Mouse (Mus musculus) 416B (cell line): ENCODE data around the gene Myocd.
A peak's percentile ranks its signal among the peaks of the same experiment; 100 is the strongest.

Source experiments
- DNase-seq: peaks from one replicate; pipeline ENCODE4 v3.0.0; 2011; ENCODE audit warnings: low read depth

Gene Myocd

GRCm38 (mm10) chr11:65213806-65214205 is 56.0 kb downstream of the Myocd start:
- DNase-seq: no peak

DNA sequence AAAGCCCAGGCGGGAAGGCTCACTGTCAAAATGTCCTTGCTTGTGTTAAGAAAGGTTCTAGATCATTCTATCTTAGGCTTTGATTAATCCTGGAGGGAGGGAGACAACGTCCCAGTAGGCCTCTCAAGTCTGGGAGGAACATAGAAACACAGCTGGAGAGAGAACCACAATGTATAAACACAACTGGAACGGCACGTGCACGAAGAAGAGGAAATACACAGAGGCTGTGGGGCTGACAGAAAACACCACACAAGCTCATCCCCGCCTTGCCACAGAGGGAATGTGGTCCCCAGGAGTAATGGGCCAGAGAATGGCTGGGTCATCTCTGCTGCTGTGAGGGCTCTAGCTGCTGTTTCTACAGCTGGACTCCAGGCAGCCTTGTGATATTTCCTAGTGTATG is 58.1 kb downstream of the Myocd start:
- DNase-seq: no peak

DNA sequence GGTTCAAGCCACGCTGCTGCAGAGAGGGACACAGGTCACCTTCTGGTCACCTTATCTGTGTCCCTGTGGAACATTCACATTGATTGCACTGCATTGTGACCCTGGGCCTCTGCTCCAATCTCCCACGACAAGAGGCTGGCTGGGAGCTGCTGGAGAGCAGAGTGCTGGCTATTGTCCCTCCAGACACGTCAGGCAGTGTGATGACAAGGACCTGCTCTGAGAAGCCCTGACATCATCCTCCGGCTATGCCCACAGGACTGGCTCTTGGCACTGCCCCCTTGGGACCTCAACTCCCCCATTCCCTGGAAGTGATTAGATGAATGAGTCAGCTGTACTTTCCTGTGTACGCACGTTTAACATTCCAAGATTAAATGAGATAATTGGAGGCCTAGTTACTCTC is 60.3 kb downstream of the Myocd start:
- no peak for DNase-seq

DNA sequence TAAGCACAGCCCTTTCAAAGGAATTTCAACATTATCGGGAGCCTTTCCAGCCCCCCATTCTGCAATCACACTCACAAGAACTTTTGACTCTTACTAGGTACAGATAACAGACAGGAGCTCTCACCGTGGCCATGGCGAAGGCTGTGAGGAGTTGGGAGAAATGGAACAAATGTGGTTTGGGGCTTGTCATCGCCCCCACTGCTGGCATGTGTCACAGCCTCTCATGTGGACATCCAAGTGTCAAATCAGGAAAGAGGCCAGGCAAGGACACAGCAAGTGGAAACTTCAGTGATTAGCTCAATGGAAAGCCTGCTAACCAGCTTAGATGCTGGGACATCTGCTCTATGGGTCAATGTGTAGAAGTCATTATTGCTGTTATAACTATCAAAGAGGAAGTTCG is 64.5 kb downstream of the Myocd start:
- no peak for DNase-seq

DNA sequence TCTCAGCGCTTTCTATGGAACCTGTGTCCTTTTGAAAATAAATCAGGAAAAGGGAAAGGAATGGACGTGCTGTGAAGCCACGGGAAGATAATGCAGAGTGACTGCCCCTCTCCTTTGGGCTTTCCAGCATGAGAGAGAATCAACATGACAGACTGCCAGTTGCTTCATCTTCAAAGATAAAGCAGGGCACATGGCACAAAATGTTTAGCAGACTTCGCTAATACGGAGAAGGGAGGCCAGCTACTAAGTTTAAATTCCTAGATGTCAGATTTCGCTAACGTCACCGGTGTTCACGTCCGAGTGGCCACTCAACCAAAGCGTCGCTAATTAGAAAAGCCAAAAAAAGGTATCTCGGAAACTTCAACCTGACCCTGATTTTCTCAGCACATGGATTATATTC is 65.1 kb downstream of the Myocd start:
- no peak for DNase-seq

GRCm38 (mm10) chr11:65203020-65203419 is 66.8 kb downstream of the Myocd start:
- DNase-seq: no peak

DNA sequence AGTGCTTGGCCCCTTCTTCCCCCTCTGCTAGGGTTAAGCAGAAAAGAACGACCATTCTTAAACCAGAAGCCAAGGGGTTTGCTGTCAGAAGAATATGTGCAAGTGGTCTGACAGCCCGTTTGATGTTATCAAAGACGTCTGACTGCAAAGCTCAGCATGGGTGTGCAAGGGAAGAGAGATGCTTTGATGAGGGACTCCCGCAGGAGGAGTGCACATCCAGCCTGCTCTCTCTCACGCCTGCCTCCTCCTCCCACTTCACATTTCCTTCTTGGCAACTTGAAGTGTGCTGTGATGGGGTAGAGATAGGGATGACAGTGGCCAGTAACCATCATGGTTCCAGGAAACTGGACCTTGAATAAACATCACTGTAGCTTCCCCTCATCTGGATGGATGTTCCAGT is 67.6 kb downstream of the Myocd start:
- DNase-seq: no peak

DNA sequence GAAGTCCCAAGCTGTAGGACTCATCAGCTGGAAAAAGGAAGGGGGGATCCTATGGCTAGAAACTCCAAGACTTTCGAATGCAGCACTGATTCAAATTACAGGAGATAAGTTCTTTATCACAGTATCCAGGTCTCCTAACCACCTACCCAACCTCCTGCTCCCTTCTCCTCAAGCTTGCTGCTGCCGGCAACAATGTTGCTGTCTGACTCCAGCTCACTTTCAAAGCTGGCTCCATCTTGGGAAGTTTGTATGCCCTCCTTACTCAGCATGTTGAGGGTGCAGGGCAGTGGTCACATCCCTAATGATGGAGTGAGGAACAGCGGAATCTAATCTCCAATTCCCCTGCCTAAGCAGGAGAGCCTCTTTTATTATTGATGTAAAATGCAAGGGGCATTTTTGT is 71.8 kb downstream of the Myocd start:
- DNase-seq: no peak

DNA sequence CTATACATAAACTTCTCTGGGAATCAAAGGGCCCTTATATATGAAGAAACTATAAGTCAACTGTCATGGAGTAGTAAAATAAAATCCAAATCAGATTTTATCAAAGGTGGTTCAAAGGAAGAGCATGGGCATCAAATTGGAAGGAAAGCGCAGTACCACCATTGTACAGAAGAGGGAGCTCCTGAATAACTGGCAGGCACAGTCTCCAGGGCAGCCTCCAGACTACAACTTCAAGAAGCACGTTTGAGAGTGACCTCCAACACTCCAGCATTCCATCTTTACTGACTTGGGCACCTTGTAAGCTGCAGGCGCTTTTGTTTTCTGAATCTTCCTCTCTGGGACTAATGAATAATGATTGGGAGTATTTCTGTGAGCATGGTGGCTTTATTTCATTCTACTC is 72.5 kb downstream of the Myocd start:
- DNase-seq: peak; percentile 45

- no peak for DNase-seq
Measured at GRCm38 (mm10) chr11:65186974-65187373, 82.8 kb downstream of the Myocd start.

DNA sequence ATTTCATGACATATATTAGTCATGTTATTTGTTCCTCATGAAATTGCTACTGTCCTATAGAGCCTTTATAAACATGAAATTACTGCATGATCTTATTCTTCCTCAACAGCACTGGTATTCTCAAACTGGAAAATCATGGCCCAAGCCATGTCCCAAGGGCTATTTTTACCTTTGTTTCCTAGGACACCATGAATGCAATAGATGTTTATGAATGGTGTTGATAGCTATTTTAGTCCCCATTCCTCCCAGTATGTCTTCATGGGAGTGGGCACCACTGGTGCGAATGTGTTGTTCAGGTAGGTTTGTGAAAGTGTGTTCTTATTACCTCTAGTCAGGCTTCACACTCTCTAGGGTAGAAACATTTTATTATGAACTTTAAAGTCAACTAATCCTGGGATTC is 84.7 kb downstream of the Myocd start:
- DNase-seq: no peak

GRCm38 (mm10) chr11:65170121-65170750 is 99.6 kb downstream of the Myocd start:
- no peak for DNase-seq

GRCm38 (mm10) chr11:65162767-65163120 is 107.0 kb downstream of the Myocd start, which contains the start of gene Arhgap44:
Arhgap44 (minus strand) TSS chr11:65162961.
- no peak for DNase-seq

GRCm38 (mm10) chr11:65161881-65162766 is 107.7 kb downstream of the Myocd start:
- DNase-seq: no peak

- no peak for DNase-seq
Measured at GRCm38 (mm10) chr11:65160991-65161880, 108.6 kb downstream of the Myocd start.

DNA sequence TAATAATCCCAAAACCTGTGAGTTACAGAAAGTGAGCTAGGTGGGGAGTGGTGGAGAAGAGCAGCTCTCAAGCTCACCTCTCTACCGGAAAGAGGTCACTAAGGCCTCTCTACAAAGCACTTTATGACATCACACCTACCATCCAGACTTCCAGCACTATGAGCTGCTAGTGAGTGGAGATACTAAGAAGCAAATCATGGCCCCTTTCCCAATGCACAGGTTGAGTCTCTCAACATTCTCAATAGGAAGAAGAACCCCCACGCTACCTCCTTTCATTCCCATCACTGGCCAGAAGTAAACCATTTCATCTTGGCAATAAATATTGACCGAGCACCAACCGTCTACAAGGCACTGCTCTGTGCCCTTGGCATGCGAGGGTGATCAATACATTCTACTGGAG is 110.0 kb downstream of the Myocd start, which contains the start of gene 1700086D15Rik:
Gene 1700086D15Rik (minus strand): TSS at position 101 of the 400 bp plus-strand sequence.
- no peak for DNase-seq

- no peak for DNase-seq
Measured at GRCm38 (mm10) chr11:65158658-65158990, 111.2 kb downstream of the Myocd start.

DNA sequence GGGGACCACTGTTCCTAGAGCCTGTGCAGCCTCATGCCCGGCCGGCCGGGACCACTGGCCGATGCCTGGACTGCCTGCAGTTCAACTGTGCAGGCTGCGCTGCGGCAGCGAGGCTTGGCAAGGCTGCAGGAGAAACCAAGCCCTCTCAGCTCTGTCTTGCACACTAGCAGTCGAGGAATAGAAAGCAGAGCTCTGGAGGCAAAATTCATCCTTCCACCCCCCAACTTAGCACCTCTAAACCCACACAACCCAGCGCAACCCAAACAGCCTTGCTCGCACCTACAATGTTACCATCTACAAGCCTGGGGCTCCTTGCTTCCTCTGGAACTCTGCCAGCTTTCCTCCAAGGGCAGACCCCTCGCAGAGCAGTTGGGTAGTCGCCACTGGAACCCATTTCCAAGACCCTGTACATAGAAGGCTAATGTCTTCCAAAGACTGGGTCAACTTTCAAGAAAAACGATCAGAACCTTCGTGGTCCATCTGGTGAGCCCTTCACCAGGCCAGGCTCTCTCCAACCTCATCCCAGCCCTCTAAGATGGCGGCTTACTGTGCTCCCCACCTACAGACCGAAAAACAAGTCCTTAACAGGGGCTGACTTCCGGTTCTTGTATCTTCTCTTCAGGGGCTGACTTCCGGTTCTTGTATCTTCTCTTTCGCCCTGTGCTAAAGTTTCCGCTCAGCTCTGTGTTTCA is 111.7 kb downstream of the Myocd start:
- no peak for DNase-seq

DNA sequence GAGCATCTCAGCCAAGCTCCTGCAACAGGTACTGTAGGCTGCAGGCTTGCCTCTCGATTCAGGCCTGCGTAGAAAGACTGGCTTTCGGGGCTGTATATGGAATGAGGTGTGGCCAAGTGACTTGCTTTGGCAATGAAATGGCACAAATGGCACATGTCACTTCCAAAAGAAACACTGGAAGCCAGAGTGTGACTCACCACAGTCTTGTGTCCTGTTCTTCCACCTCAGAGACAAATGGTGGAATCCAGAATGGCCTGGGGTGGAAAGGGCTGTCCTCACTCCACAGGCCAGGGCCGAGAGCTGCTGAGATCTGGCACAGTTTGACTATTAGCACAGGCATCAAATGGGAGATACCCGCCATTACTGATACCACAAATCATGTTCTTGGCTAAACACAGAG is 116.8 kb downstream of the Myocd start:
- DNase-seq: no peak

GRCm38 (mm10) chr11:65148441-65148840 is 121.3 kb downstream of the Myocd start:
- DNase-seq: no peak

GRCm38 (mm10) chr11:65142838-65143417 is 126.9 kb downstream of the Myocd start:
- DNase-seq: no peak

GRCm38 (mm10) chr11:65139030-65139429 is 130.8 kb downstream of the Myocd start:
- DNase-seq: no peak
